Mouse (Mus musculus) liver, embryonic 14.5 days (tissue): ENCODE results near the gene Sardh. TPM values are rescaled to one million over a fixed set of nuclear protein-coding genes. Genes with fewer than 3 reads are reported as not detected.
A peak's percentile ranks its signal among the peaks of the same experiment; 100 is the strongest.

Experiments used
- ATAC-seq: fragments of 200-750 bp; cut with Nextera tagmentation; 2 replicates; pipeline ENCODE4 v1.8.0; 2017; ENCODE audit warnings: moderate number of reproducible peaks, mild to moderate bottlenecking, moderate library complexity; ENCODE audit not compliant: insufficient read depth
- DNase-seq, 3 experiments: peaks; one replicate each; pipeline ENCODE4 v3.0.0-alpha.2; 2012 to 2013; ENCODE audit warnings: low read depth in 3 of 3, low spot score in 3 of 3
- H3K27ac ChIP-seq: fragments of 300-500 bp; sonication (generic); 2 replicates; pipeline ENCODE4 v1.5.1; 2014; ENCODE audit warnings: moderate library complexity, mild to moderate bottlenecking, control low read depth, inconsistent platforms
- H3K27me3 ChIP-seq: fragments of 300-500 bp; sonication (generic); 2 replicates; pipeline ENCODE4 v1.6.1; 2014; ENCODE audit warnings: mild to moderate bottlenecking, low read length, moderate library complexity; ENCODE audit not compliant: control insufficient read depth, insufficient read depth
- H3K36me3 ChIP-seq: fragments of 300-500 bp; sonication (generic); replicated peaks from 2 replicates; pipeline ENCODE4 v1.6.1; 2014; ENCODE audit warnings: low read depth; ENCODE audit not compliant: control insufficient read depth, insufficient read depth
- H3K4me1 ChIP-seq, 2 experiments: fragments of 200-500 bp in 1 of 2; fragments of 300-500 bp in 1 of 2; sonication (generic) in 1 of 2; replicated peaks; 2 replicates each; pipeline ENCODE4 v1.6.1; 2012 to 2014; ENCODE audit warnings: antibody characterized with exemption in 1 of 2, inconsistent platforms in 1 of 2, low read length in 1 of 2; ENCODE audit not compliant: control insufficient read depth in 2 of 2, insufficient read depth in 2 of 2
- H3K4me2 ChIP-seq: fragments of 300-500 bp; sonication (generic); 2 replicates; pipeline ENCODE4 v1.6.1; 2014; ENCODE audit warnings: low read depth, mild to moderate bottlenecking, control low read depth, moderate library complexity
- H3K4me3 ChIP-seq, 2 experiments: fragments of 200-500 bp in 1 of 2; fragments of 300-500 bp in 1 of 2; sonication (generic) in 1 of 2; 2 replicates each; pipeline ENCODE4 v1.5.1; 2012 to 2014; ENCODE audit warnings: low read depth in 2 of 2, low read length in 2 of 2, mild to moderate bottlenecking in 2 of 2, control low read depth in 1 of 2, inconsistent platforms in 1 of 2, moderate library complexity in 1 of 2; ENCODE audit not compliant: insufficient read depth in 1 of 2
- H3K9ac ChIP-seq: fragments of 300-500 bp; sonication (generic); replicated peaks from 2 replicates; pipeline ENCODE4 v1.6.1; 2014; ENCODE audit warnings: mild to moderate bottlenecking, control low read depth, moderate library complexity
- H3K9me3 ChIP-seq: fragments of 300-500 bp; sonication (generic); 2 replicates; pipeline ENCODE4 v1.6.1; 2016; ENCODE audit warnings: low read length, mixed read lengths; ENCODE audit not compliant: control insufficient read depth
- CTCF ChIP-seq: IDR thresholded peaks from 2 replicates; pipeline ENCODE4 v1.5.1; 2016; ENCODE audit warnings: antibody characterized with exemption, low read depth, control low read depth
- EP300 ChIP-seq: IDR thresholded peaks from 2 replicates; pipeline ENCODE4 v1.6.1; 2016; ENCODE audit warnings: antibody characterized with exemption, low read depth
- WGBS: fragments of 180-500 bp; shearing (Covaris S2); extraction: QIAGEN DNeasy Blood & Tissue Kit; methylation state at CpG from one replicate; pipeline ENCODE4 v1.1.7; 2014; ENCODE audit not compliant: insufficient replicate concordance; 5-methylcytosine and 5-hydroxymethylcytosine counted together
- polyA plus RNA-seq, 2 experiments: library from polyadenylated mRNA; depleted of rRNA in 1 of 2; stranded (reverse) in 1 of 2; unstranded in 1 of 2; fragments of >200 nt; fragmentation: Nextera tagmentation in 1 of 2; extraction: Ambion mirVana in 1 of 2; gene quantifications; 2 replicates each; pipeline versions ENCODE4 v1.2.1 to v1.2.3; 2012 to 2014

Sardh gene
- polyA plus RNA-seq, 2 experiments = 21.9 to 25.9 TPM

GRCm38 (mm10) chr2:27154466-27155185 is 93.5 kb downstream of the Sardh start:
- DNase-seq (no peak), ATAC-seq (no peak)
- no peak overlapping the region for H3K9ac ChIP-seq
- no peak overlapping the region for H3K27ac ChIP-seq
- TF ChIP-seq EP300 = no peak
- TF ChIP-seq CTCF = no peak
- WGBS = 64% methylated on average over 10 of the region's 10 CpGs
- no peaks in the 10 kb centered on the region for H3K27me3 ChIP-seq
- H3K4me2 ChIP-seq = no peak overlapping the region
- no peaks in the 10 kb centered on the region for H3K36me3 ChIP-seq
- H3K4me3 ChIP-seq = no peak overlapping the region
- no peaks in the 10 kb centered on the region for H3K4me1 ChIP-seq
- no peaks in the 10 kb centered on the region for H3K9me3 ChIP-seq

- Histone ChIP-seq H3K27ac (no peak overlapping the region), H3K4me1 (no peaks in the 10 kb centered on the region), H3K4me3 (no peak overlapping the region), H3K36me3 (no peaks in the 10 kb centered on the region), H3K9ac (no peak overlapping the region), H3K4me2 (no peak overlapping the region), H3K27me3 (no peaks in the 10 kb centered on the region), H3K9me3 (no peaks in the 10 kb centered on the region)
- TF ChIP-seq CTCF = no peak
- TF ChIP-seq EP300 = no peak
- ATAC-seq (no peak), DNase-seq (no peak)
- WGBS = 13% methylated on average over 2 of the region's 2 CpGs
Observed at GRCm38 (mm10) chr2:27149457-27149856, 98.7 kb downstream of the Sardh start.

GRCm38 (mm10) chr2:27146840-27147239 is 101.3 kb downstream of the Sardh start:
- whole genome bisulfite sequencing = 68% methylated on average over 6 of the region's 6 CpGs
- H3K9me3 ChIP-seq = no peaks in the 10 kb centered on the region
- ATAC-seq = no peak
- no peak overlapping the region for H3K4me2 ChIP-seq
- TF ChIP-seq CTCF (no peak), EP300 (no peak)
- H3K9ac ChIP-seq = no peak overlapping the region
- H3K4me3 ChIP-seq = no peak overlapping the region
- H3K36me3 ChIP-seq = no peaks in the 10 kb centered on the region
- no peak for DNase-seq
- no peaks in the 10 kb centered on the region for H3K4me1 ChIP-seq
- H3K27me3 ChIP-seq = peaks cover 4% of the 10 kb centered on the region
- no peak overlapping the region for H3K27ac ChIP-seq

- Histone ChIP-seq H3K27ac (no peak overlapping the region), H3K4me1 (no peaks in the 10 kb centered on the region), H3K9ac (no peak overlapping the region), H3K9me3 (no peaks in the 10 kb centered on the region), H3K4me2 (no peak overlapping the region), H3K27me3 (peaks cover 6% of the 10 kb centered on the region), H3K36me3 (no peaks in the 10 kb centered on the region), H3K4me3 (no peak overlapping the region)
- TF ChIP-seq CTCF (no peak), EP300 (no peak)
- DNase-seq = no peak
- ATAC-seq = no peak
- WGBS = 47% methylated on average over 2 of the region's 2 CpGs
Observed at GRCm38 (mm10) chr2:27144957-27145356, 103.2 kb downstream of the Sardh start.

- peaks cover 6% of the 10 kb centered on the region for H3K27me3 ChIP-seq
- WGBS = 1% methylated on average over 56 of the region's 62 CpGs
- no peaks in the 10 kb centered on the region for H3K36me3 ChIP-seq
- H3K27ac ChIP-seq = no peak within 1 kb of the TSS
- TF ChIP-seq CTCF (no peak), EP300 (no peak)
- no peak within 1 kb of the TSS for H3K4me3 ChIP-seq
- no peak for DNase-seq
- ATAC-seq = no peak
- H3K9ac ChIP-seq = no peak within 1 kb of the TSS
- peak within 1 kb of the TSS; percentile 25 for H3K4me2 ChIP-seq
- H3K4me1 ChIP-seq = no peaks in the 10 kb centered on the region
- H3K9me3 ChIP-seq = no peaks in the 10 kb centered on the region
Observed at GRCm38 (mm10) chr2:27141950-27142693, 106.0 kb downstream of the Sardh start, which contains the start of gene Fam163b. Fam163b (minus strand) TSS chr2:27142491.

Other genes with a start within 250 kb of the Sardh start
- 11.0 and 11.8 TPM in 2 replicates for gene Cacfd1, start 238.4 kb downstream of the Sardh start, polyA plus RNA-seq (2012; rRNA removed)
- gene Cacfd1, start 238.4 kb downstream of the Sardh start, polyA plus RNA-seq (2014; fragmentation: Nextera tagmentation; extraction: Ambion mirVana) = 8.8 TPM in 2 replicates
- gene Slc2a6, start 220.3 kb downstream of the Sardh start, polyA plus RNA-seq (2012; rRNA removed) = 0.12 and 0.17 TPM in 2 replicates
- 0.20 TPM in 1 of 2 replicates, not detected in the other for gene Slc2a6, start 220.3 kb downstream of the Sardh start, polyA plus RNA-seq (2014; fragmentation: Nextera tagmentation; extraction: Ambion mirVana)
- 0.03 TPM in 1 of 2 replicates, not detected in the other for gene Mymk, start 176.2 kb downstream of the Sardh start, polyA plus RNA-seq (2012; rRNA removed)
- not detected in 2 replicates for gene Mymk, start 176.2 kb downstream of the Sardh start, polyA plus RNA-seq (2014; fragmentation: Nextera tagmentation; extraction: Ambion mirVana)
- gene Adamtsl2, start 169.0 kb downstream of the Sardh start, polyA plus RNA-seq (2012; rRNA removed) = 0.31 and 0.47 TPM in 2 replicates
- gene Adamtsl2, start 169.0 kb downstream of the Sardh start, polyA plus RNA-seq (2014; fragmentation: Nextera tagmentation; extraction: Ambion mirVana) = 0.25 and 0.53 TPM in 2 replicates
- gene Fam163b, start 105.8 kb downstream of the Sardh start, polyA plus RNA-seq (2012; rRNA removed) = 0.01 and 0.04 TPM in 2 replicates
- gene Fam163b, start 105.8 kb downstream of the Sardh start, polyA plus RNA-seq (2014; fragmentation: Nextera tagmentation; extraction: Ambion mirVana) = not detected in 2 replicates
- gene Dbh, start 83.1 kb downstream of the Sardh start, polyA plus RNA-seq (2012; rRNA removed) = 0.02 TPM in 1 of 2 replicates, not detected in the other
- gene Dbh, start 83.1 kb downstream of the Sardh start, polyA plus RNA-seq (2014; fragmentation: Nextera tagmentation; extraction: Ambion mirVana) = not detected in 2 replicates
- gene Vav2, start 178.7 kb upstream of the Sardh start, polyA plus RNA-seq (2012; rRNA removed) = 5.2 and 5.8 TPM in 2 replicates
- 2.8 and 3.0 TPM in 2 replicates for gene Vav2, start 178.7 kb upstream of the Sardh start, polyA plus RNA-seq (2014; fragmentation: Nextera tagmentation; extraction: Ambion mirVana)
- gene Brd3os, start 194.0 kb upstream of the Sardh start, polyA plus RNA-seq (2012; rRNA removed) = 0.29 and 0.39 TPM in 2 replicates
- 0.33 and 0.44 TPM in 2 replicates for gene Brd3os, start 194.0 kb upstream of the Sardh start, polyA plus RNA-seq (2014; fragmentation: Nextera tagmentation; extraction: Ambion mirVana)